Mouse (Mus musculus): ENCODE measurements at regions not wholly inside any gene's neighbourhood (a gene's known extent, or its start where the extent isn't known, plus 50 kb on each side); places are given as distances from the start of the nearest gene placed in this dataset.

- ATAC-seq (replicated peaks; ENCODE audit: poor library complexity, severe bottlenecking), result no peak
Observed at GRCm38 (mm10) chr7:136477135-136477534, 417.3 kb upstream of the Mgmt start.

GRCm38 (mm10) chr7:136480641-136481202 lies 413.7 kb upstream of the Mgmt start:
- ATAC-seq (replicated peaks; ENCODE audit: poor library complexity, severe bottlenecking), result no peak

GRCm38 (mm10) chr7:136483237-136483636 lies 411.2 kb upstream of the Mgmt start:
- ATAC-seq (replicated peaks; ENCODE audit: poor library complexity, severe bottlenecking), result no peak

DNA sequence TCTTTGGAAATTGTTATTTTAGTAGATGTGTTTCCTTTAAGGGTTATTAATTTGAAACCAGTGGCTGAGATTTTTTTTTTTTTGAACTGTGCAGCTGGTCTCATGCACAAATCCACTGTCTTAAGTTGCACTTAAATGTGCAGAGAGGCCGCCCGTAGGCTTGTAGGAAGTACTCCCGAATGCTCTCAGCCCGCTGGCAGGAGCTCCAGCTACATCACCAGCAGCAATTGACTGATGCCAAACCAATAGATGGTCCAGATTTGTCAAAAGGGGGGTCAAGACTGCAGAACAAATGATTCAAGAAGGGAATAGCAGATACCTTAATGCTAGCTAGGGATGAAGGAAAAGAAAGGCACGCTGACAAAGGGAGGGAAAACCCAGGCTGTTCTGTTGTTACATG lies 406.9 kb upstream of the Mgmt start:
- no peak for ATAC-seq (replicated peaks; ENCODE audit: poor library complexity, severe bottlenecking)

GRCm38 (mm10) chr7:136494862-136495261 lies 399.6 kb upstream of the Mgmt start:
- ATAC-seq (replicated peaks; ENCODE audit: poor library complexity, severe bottlenecking), result no peak

DNA sequence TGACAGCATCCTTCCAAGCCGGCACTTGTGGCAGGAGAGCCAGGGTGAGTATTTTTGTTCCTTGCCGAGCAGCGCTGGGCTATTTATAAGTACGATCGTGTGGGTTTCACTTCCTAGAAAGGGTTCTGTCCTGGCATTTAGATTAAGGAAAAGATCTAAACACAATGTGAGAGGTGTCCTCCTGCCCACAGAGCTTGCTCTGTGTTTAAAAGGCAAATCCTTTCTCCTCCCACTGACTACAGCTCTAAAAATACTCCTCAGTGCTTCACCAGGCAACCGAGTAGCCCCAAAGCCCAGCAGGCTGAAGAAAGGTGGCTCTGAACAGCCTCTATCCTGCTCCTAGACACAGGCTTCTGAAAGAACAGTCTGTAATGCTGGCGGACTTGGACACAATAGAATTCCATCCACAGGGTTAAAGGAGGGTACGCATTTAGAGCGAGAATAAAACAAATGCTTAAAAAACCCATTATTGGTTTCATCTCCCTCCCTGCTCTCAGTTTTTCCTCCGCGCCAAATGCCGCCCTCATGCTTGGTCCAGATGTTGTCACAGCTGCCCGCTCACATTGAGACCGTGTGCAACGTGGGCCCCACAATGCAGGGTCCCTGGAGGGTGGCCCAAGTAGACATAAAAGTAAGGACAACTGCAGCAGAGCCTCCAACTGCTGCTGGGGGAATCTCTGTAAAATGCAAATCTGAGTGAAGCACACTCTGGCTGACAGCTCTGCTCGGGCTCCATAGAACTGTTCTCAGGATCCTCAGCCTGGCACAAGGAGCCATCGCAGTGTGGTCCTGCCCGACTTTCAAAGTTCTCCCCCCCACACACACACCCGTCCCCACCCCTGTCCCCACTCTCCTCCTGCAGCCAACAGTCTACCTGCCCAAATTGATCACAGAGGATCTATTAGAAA lies 397.8 kb upstream of the Mgmt start:
- ATAC-seq (replicated peaks; ENCODE audit: poor library complexity, severe bottlenecking), result peak; percentile 63

- ATAC-seq (replicated peaks; ENCODE audit: poor library complexity, severe bottlenecking), result no peak
Observed at GRCm38 (mm10) chr7:136500059-136500458, 394.4 kb upstream of the Mgmt start.

DNA sequence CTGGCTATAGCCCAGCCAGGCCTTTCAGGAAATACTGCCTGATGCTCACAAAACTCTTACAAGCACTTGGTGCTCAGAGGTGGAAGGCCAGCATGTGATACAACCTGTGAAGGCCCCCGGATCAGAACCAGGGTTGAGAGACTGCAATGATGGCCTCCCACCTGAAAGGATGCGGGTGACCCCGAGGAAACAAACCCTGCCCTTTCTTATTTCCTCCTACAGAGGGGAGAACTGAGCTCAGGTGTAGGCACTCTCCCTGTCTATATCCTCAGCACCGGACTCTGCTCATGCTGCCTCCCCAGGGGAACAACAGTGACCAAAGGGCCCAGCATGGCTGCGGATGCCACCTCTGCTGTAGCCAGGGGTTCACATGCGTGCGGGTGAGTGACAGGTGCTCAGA lies 393.3 kb upstream of the Mgmt start:
- no peak for ATAC-seq (replicated peaks; ENCODE audit: poor library complexity, severe bottlenecking)

GRCm38 (mm10) chr7:136501855-136502847 lies 392.3 kb upstream of the Mgmt start:
- ATAC-seq (replicated peaks; ENCODE audit: poor library complexity, severe bottlenecking), result no peak

DNA sequence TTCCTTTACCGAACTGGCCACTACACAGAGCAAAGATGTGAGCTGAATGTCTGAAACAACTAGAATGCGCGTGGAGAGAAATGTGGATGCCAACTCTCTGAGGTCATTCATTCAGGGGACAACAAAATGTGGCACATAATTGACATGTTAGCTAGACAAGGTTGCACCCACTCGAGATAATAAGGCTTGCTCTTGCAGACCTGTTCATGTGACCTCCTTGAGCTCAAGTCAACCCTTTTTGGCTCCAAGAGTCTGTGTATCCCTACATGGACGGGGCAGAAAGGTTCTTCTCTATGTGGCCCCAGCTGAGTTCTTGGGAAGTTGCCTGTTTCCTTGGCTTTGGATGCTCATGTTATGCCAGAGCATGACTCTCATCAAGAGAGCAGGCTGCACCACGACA lies 383.0 kb upstream of the Mgmt start:
- ATAC-seq (replicated peaks; ENCODE audit: poor library complexity, severe bottlenecking), result no peak

GRCm38 (mm10) chr7:136515376-136515775 lies 379.0 kb upstream of the Mgmt start:
- ATAC-seq (replicated peaks; ENCODE audit: poor library complexity, severe bottlenecking), result no peak

GRCm38 (mm10) chr7:136525821-136526220 lies 368.6 kb upstream of the Mgmt start:
- ATAC-seq (replicated peaks; ENCODE audit: poor library complexity, severe bottlenecking), result no peak

- no peak for ATAC-seq (replicated peaks; ENCODE audit: poor library complexity, severe bottlenecking)
Observed at GRCm38 (mm10) chr7:136530006-136530785, 364.2 kb upstream of the Mgmt start.

DNA sequence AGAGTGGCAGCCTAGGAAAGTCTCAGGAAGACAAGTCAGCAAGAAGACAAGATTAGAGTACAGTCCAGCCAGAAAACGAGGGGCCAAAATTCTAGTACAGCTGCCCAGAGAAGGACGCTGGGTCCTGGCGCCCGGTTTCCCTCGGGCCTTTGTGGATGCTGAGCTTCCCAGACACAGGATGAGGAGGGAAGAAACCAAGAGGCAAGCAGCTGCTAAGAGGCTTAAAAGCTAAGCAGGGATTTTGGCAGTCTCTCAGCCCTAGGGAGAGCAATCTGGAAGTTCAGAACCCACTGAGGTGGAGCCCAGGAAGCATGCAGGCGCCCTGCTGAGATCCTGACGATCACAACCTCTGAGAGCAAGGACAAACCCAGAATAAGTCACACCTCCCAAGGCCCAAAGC lies 363.1 kb upstream of the Mgmt start:
- no peak for ATAC-seq (replicated peaks; ENCODE audit: poor library complexity, severe bottlenecking)

DNA sequence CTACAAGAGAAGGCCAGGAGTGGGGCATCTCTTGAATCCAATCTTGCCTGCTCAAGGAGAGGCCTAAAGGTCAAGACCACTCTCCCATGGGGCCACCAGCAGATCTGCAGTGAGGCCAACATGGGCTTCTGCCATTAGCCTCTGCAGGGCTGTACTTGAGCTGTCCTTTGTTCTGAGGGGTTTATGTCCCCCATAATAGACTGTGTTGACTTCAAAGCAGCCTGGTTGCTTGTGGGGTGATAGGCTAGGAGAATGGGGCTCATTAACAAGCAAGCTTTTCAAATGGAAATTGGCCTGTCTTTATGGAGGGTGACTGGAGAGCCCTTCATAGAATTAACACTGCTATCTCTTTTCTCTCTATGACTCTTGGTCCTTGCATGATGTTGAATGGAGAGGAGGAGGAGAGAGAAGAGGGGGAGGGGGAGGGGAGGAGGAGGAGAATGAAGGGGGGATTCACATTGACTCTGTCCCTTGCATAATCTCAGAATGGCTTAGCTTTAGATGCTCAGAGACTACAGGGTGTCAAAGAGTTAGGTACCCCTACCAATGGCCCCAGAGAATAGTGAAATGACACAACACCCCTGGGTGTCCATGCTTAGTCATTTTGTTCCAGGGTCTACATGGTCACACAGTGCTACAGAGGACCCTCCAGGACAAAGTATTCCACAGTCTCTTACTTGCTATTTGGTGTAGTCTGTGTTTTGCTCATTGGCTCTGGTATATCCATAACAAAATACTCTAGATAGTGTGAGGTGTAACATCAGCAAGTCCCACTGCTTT lies 352.3 kb upstream of the Mgmt start:
- no peak for ATAC-seq (replicated peaks; ENCODE audit: poor library complexity, severe bottlenecking)

DNA sequence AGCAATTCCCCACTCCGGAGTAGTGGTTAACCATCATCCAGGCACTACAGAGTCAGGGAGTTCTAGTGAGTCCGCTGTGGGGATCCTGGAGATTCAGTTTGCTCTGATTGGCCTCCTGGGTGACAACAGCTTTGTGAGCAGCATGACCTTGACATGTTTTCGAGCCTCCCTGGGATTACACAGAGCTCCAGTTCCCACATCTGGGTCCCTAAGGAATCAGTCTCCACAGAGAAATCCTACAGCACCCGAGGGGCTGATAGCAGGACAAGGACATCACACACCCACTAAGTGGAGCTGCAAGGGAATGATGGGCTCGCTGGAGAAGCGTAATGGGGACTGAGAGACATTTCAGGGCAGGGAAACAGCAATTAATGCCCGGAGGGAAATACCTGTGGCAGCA lies 351.5 kb upstream of the Mgmt start:
- ATAC-seq (replicated peaks; ENCODE audit: poor library complexity, severe bottlenecking), result no peak

- ATAC-seq (replicated peaks; ENCODE audit: poor library complexity, severe bottlenecking), result no peak
Observed at GRCm38 (mm10) chr7:136547837-136548236, 346.6 kb upstream of the Mgmt start.

DNA sequence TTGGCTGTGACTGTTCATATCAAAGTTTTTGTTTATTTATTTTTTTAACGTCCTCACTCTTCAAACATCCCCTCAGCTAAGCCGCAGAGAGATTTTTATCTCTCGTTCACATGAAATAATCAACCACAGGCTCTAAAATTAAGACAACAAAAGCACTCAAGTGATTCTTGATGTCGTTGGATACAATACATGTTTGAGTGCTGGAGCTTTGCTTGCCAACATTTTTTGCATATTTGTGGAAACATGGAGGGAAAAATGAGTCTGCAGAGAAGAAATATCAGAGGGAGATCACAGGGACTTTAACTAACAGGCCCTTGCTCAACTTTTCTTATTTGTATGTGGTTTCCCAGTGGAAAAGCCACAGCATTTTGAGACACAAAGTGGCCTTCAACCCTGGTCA lies 338.0 kb upstream of the Mgmt start:
- ATAC-seq (replicated peaks; ENCODE audit: poor library complexity, severe bottlenecking), result no peak

- no peak for ATAC-seq (replicated peaks; ENCODE audit: poor library complexity, severe bottlenecking)
Observed at GRCm38 (mm10) chr7:136559536-136559935, 334.9 kb upstream of the Mgmt start.

Measured in granulocyte monocyte progenitor cell, adult 5-6 weeks (primary cell).